Mouse (Mus musculus) layer of hippocampus, postnatal 25 days (tissue): ENCODE data around the gene Cd300ld. TPM values are rescaled to one million over a fixed set of nuclear protein-coding genes. Genes with fewer than 3 reads are reported as not detected.
"Not testable (repeated sequence)": the region's sequence is repeated elsewhere in the genome, so short reads cannot be mapped to it uniquely, and the experiment has no call there.

Experiments
- DNase-seq, 2 experiments: peaks; one replicate each; pipeline ENCODE4 v3.0.0; 2022; ENCODE audit warnings: mixed read lengths in 2 of 2, low spot score in 1 of 2; ENCODE audit errors: extremely low spot score in 1 of 2
- total RNA-seq, 2 experiments: library from RNA; stranded (reverse); gene quantifications; 2 replicates each; pipeline ENCODE4 v1.2.3; 2021

Gene Cd300ld
- total RNA-seq = not detected

GRCm38 (mm10) chr11:114989793-114990192, at the start of gene Cd300ld:
Cd300ld (minus strand) TSS chr11:114989922.
- no peak for DNase-seq

GRCm38 (mm10) chr11:115037669-115038068, 47.9 kb upstream of the Cd300ld start, which contains the start of gene Cd300ld5:
Cd300ld5 (minus strand) TSS chr11:115037769.
- not testable (repeated sequence) for DNase-seq

- DNase-seq = not testable (repeated sequence)
Measured at GRCm38 (mm10) chr11:115026912-115027311, 37.2 kb upstream of the Cd300ld start, which contains the start of gene Cd300ld4. Cd300ld4 (minus strand) TSS chr11:115027012.

- not testable (repeated sequence) for DNase-seq
Measured at GRCm38 (mm10) chr11:115016093-115016492, 26.4 kb upstream of the Cd300ld start, which contains the start of gene Cd300ld2. Cd300ld2 (minus strand) TSS chr11:115016193.

GRCm38 (mm10) chr11:115004070-115004469, 14.3 kb upstream of the Cd300ld start:
- no peak for DNase-seq

GRCm38 (mm10) chr11:115001474-115002040, 11.8 kb upstream of the Cd300ld start, which contains the start of gene Cd300c2:
Cd300c2 (minus strand) TSS chr11:115001880.
- DNase-seq = no peak

- DNase-seq = no peak
Measured at GRCm38 (mm10) chr11:114981866-114982265, 7.9 kb downstream of the Cd300ld start.

GRCm38 (mm10) chr11:114972726-114973125, 17.0 kb downstream of the Cd300ld start:
- DNase-seq = no peak

GRCm38 (mm10) chr11:114968752-114969207, 20.9 kb downstream of the Cd300ld start, which contains the start of gene Cd300c:
Cd300c (minus strand) TSS chr11:114969157.
- DNase-seq = no peak

- DNase-seq = no peak
Measured at GRCm38 (mm10) chr11:114965182-114965828, 24.4 kb downstream of the Cd300ld start.

GRCm38 (mm10) chr11:114960369-114960768, 29.4 kb downstream of the Cd300ld start:
- no peak for DNase-seq

GRCm38 (mm10) chr11:114934144-114934543, 55.6 kb downstream of the Cd300ld start, which contains the start of gene Cd300lb:
Cd300lb (minus strand) TSS chr11:114934386.
- DNase-seq = no peak

GRCm38 (mm10) chr11:114933591-114933990, 56.1 kb downstream of the Cd300ld start:
- no peak for DNase-seq

Other genes starting within 250 kb of the Cd300ld start
- gene Kif19a, start 224.5 kb downstream of the Cd300ld start, total RNA-seq = 10 to 100 TPM in 1 of 2 experiments, 1 to 10 TPM in 1; 6.6 to 11.5 TPM
- 10 to 100 TPM; 27.8 to 30.9 TPM for gene Btbd17, start 194.0 kb downstream of the Cd300ld start, total RNA-seq
- gene Gpr142, start 191.0 kb downstream of the Cd300ld start, total RNA-seq = not detected
- gene Gprc5c, start 138.8 kb downstream of the Cd300ld start, total RNA-seq = 1 to 10 TPM; 2.8 to 4.5 TPM
- under 1 TPM; 0.37 to 0.52 TPM for gene Cd300a, start 99.9 kb downstream of the Cd300ld start, total RNA-seq
- not detected for gene Cd300lb, start 55.5 kb downstream of the Cd300ld start, total RNA-seq
- gene Cd300c, start 20.8 kb downstream of the Cd300ld start, total RNA-seq = not detected
- 1 to 10 TPM; 4.1 to 4.5 TPM for gene Cd300c2, start 12.0 kb upstream of the Cd300ld start, total RNA-seq
- not detected for gene Cd300ld2, start 26.3 kb upstream of the Cd300ld start, total RNA-seq
- under 1 TPM in 1 of 2 experiments, not detected in 1; 0.86 TPM for gene Cd300ld4, start 37.1 kb upstream of the Cd300ld start, total RNA-seq
- gene Cd300ld5, start 47.8 kb upstream of the Cd300ld start, total RNA-seq = 1 to 10 TPM in 1 of 2 experiments, not detected in 1; 2.3 TPM
- under 1 TPM in 1 of 2 experiments, not detected in 1; 0.86 TPM for gene Cd300ld3, start 58.5 kb upstream of the Cd300ld start, total RNA-seq
- gene Cd300e, start 72.3 kb upstream of the Cd300ld start, total RNA-seq = not detected
- gene Rab37, start 101.5 kb upstream of the Cd300ld start, total RNA-seq = 1 to 10 TPM; 1.8 to 2.0 TPM
- under 1 TPM; 0.35 to 0.39 TPM for gene Cd300lf, start 144.1 kb upstream of the Cd300ld start, total RNA-seq
- gene Slc9a3r1, start 173.4 kb upstream of the Cd300ld start, total RNA-seq = 10 to 100 TPM; 74.8 to 76.3 TPM
- 10 to 100 TPM; 19.0 to 19.4 TPM for gene Tmem104, start 197.6 kb upstream of the Cd300ld start, total RNA-seq
- 10 to 100 TPM; 16.6 to 21.3 TPM for gene Nat9, start 197.9 kb upstream of the Cd300ld start, total RNA-seq